Mouse (Mus musculus) myocyte (in vitro differentiated cells): ENCODE results near the gene Ncoa3. TPM values are rescaled to one million over a fixed set of nuclear protein-coding genes. Genes with fewer than 3 reads are reported as not detected.

Experiments
- H3K27me3 ChIP-seq: one replicate; pipeline ENCODE4 v1.6.1; 2011; ENCODE audit not compliant: control insufficient read depth, insufficient read depth, insufficient read length
- H3K36me3 ChIP-seq: one replicate; pipeline ENCODE4 v1.6.1; 2011; ENCODE audit not compliant: control insufficient read depth, insufficient read depth
- H3K4me2 ChIP-seq: one replicate; pipeline ENCODE4 v1.6.1; 2011; ENCODE audit warnings: low read depth, control low read depth
- H3K4me3 ChIP-seq: one replicate; pipeline ENCODE4 v1.5.1; 2011; ENCODE audit warnings: mild to moderate bottlenecking, control low read depth, moderate library complexity
- H3K79me2 ChIP-seq: one replicate; pipeline ENCODE4 v1.6.1; 2011; ENCODE audit not compliant: control insufficient read depth, insufficient read depth
- H3ac ChIP-seq: one replicate; pipeline ENCODE4 v1.6.1; 2011; ENCODE audit not compliant: control insufficient read depth, insufficient read length
- CEBPB ChIP-seq: IDR thresholded peaks from 2 replicates; pipeline ENCODE4 v1.6.1; 2011; ENCODE audit warnings: mild to moderate bottlenecking, moderate library complexity; ENCODE audit not compliant: poor library complexity, insufficient read depth, severe bottlenecking
- E2F4 ChIP-seq: IDR thresholded peaks from one replicate; pipeline ENCODE4 v1.6.1; 2011; ENCODE audit warnings: mild to moderate bottlenecking, control low read depth, moderate library complexity; ENCODE audit not compliant: insufficient read depth
- MAX ChIP-seq: IDR thresholded peaks from one replicate; pipeline ENCODE4 v1.6.1; 2011; ENCODE audit warnings: low read depth, mild to moderate bottlenecking, control low read depth
- MYOD1 ChIP-seq, 3 experiments: IDR thresholded peaks; one replicate each; pipeline ENCODE4 v1.6.1; 2011; ENCODE audit warnings: control low read depth in 2 of 3, low read depth in 2 of 3, mild to moderate bottlenecking in 2 of 3, moderate library complexity in 1 of 3; ENCODE audit not compliant: insufficient read length in 2 of 3, control insufficient read depth in 1 of 3
- MYOG ChIP-seq, 3 experiments: IDR thresholded peaks; one replicate each; pipeline ENCODE4 v1.6.1; 2011; ENCODE audit warnings: control low read depth in 2 of 3, low read depth in 2 of 3, mild to moderate bottlenecking in 2 of 3; ENCODE audit not compliant: insufficient read length in 2 of 3, control insufficient read depth in 1 of 3, insufficient read depth in 1 of 3
- POLR2A ChIP-seq: IDR thresholded peaks from one replicate; pipeline ENCODE4 v1.6.1; 2011; ENCODE audit warnings: low read depth, mild to moderate bottlenecking, control low read depth, moderate library complexity; ENCODE audit not compliant: insufficient read length
- POLR2AphosphoS2 ChIP-seq: IDR thresholded peaks from one replicate; pipeline ENCODE4 v1.6.1; 2011; ENCODE audit warnings: low read depth, control low read depth; ENCODE audit not compliant: insufficient read length
- REST ChIP-seq: IDR thresholded peaks from one replicate; pipeline ENCODE4 v1.6.1; 2011; ENCODE audit warnings: mild to moderate bottlenecking, control low read depth, moderate library complexity; ENCODE audit not compliant: insufficient read depth, insufficient read length
- SRF ChIP-seq: IDR thresholded peaks from one replicate; pipeline ENCODE4 v1.6.1; 2011; ENCODE audit warnings: low read depth; ENCODE audit not compliant: control insufficient read depth, insufficient read length
- TCF12 ChIP-seq: IDR thresholded peaks from one replicate; pipeline ENCODE4 v1.6.1; 2011; ENCODE audit warnings: mild to moderate bottlenecking, control low read depth; ENCODE audit not compliant: poor library complexity, insufficient read depth, severe bottlenecking
- TCF3 ChIP-seq: IDR thresholded peaks from one replicate; pipeline ENCODE4 v1.6.1; 2011; ENCODE audit warnings: low read depth, control low read depth; ENCODE audit not compliant: insufficient read length
- USF1 ChIP-seq: IDR thresholded peaks from one replicate; pipeline ENCODE4 v1.6.1; 2011; ENCODE audit warnings: low read depth, mild to moderate bottlenecking, control low read depth, moderate library complexity
- polyA plus RNA-seq: library from polyadenylated mRNA; unstranded; fragments of >200 nt; fragmentation: generic; extraction: Trizol; gene quantifications from one replicate; pipeline ENCODE4 v1.2.1, GENCODE M21; 2012; ENCODE audit warnings: missing spikeins

The Ncoa3 gene
- polyA plus RNA-seq, 1 experiment = 5.8 TPM

- no peak for TF ChIP-seq TCF12
- TF ChIP-seq MYOD1 (IDR thresholded peaks at IDR 0.05; ENCODE audit: control insufficient read depth in 1 of 3, insufficient read length in 2 of 3, low read depth in 2 of 3) = no peak
- TF ChIP-seq TCF3 = no peak
- no peak for TF ChIP-seq POLR2AphosphoS2
- no peak for TF ChIP-seq E2F4
- TF ChIP-seq MYOG (IDR thresholded peaks at IDR 0.05; ENCODE audit: control insufficient read depth in 1 of 3, insufficient read depth in 1 of 3, insufficient read length in 2 of 3, low read depth in 2 of 3) = no peak
- no peak for TF ChIP-seq SRF
- no peak for TF ChIP-seq USF1
- no peak for TF ChIP-seq CEBPB
- TF ChIP-seq POLR2A = no peak
- TF ChIP-seq MAX = no peak
- no peak for TF ChIP-seq REST
- Histone ChIP-seq H3K36me3 (no peaks in the 10 kb centered on the region), H3K4me3 (no peak overlapping the region), H3K27me3 (no peaks in the 10 kb centered on the region), H3K79me2 (no peaks in the 10 kb centered on the region), H3K4me2 (no peak overlapping the region), H3ac (no peak overlapping the region)
These were observed 130.3 kb downstream of the Ncoa3 start for GRCm38 (mm10) chr2:166122781-166123180.

Other genes starting within 250 kb of the Ncoa3 start
- 20.9 TPM for gene Zmynd8, start 93.6 kb upstream of the Ncoa3 start, polyA plus RNA-seq
- gene Sulf2, start 163.0 kb downstream of the Ncoa3 start, polyA plus RNA-seq = 36.7 TPM